In the genomic region with DNA sequence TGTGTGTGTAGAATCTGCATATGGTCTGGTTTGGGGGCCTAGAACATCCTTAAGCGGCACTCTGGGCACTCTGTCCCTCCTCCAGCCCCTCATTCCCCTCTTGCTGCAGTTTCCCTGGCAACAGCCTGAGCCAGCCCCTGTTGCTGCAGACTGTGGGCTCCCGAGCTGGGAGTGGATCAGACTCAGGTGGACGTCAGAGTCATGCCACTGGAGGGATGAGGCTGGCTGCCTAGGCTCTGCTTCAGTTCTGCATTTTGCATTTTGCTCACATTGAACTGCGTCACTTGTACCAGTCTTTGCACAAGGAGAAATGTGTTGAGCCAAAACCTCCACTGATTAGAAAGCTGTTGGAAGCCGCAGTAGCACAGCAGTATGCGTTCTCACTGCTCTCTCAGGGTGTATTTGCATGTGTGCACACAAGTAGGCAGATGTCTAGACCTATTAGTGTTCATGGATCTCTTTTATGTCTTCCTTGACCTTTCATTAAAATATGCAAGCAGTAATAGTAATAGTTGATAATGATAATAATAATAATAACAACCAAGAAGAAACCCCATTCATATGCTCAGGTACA, we compare ENCODE assay signal across 13 mouse cellular contexts.
DNase-seq lines count a peak whose midpoint lies in the region; TF ChIP-seq lines count a peak whose summit lies in the region.
"Had no signal": no experiment of that assay in that cellular context is flagged by ENCODE, and none has a peak within 500 bp of the region (broad histone marks: within the 10 kb centered on the region; RNA-seq: fewer than 3 reads in every experiment).

No protein-coding gene starts in this region.

- intact Hi-C loops in left cerebral cortex, postnatal 14 days (cut with DNase I) = no loop called here
- intact Hi-C loops in left cerebral cortex, postnatal 25 days (cut with DNase I) = no loop called here

- TF ChIP-seq CTCF in lung, adult 2 months (IDR thresholded peaks at IDR 0.05; ENCODE audit: insufficient read depth, low read length) = no peak

- H3K4me1 ChIP-seq in lung, adult 2 months (ENCODE audit: control insufficient read depth, insufficient read depth, low read length) = no peaks in the 10 kb centered on the region
- H3K4me1 ChIP-seq: embryonic facial prominence, embryonic 13.5 days; limb, embryonic 12.5 days had no signal

- WGBS in lung, adult 2 months = 59% methylated on average over 6 of the region's 6 CpGs

- no peak for TF ChIP-seq POLR2A in lung, adult 2 months (IDR thresholded peaks at IDR 0.05; ENCODE audit: borderline replicate concordance, extremely low read depth, low read depth, low read length)

- DNase-seq in embryo, embryonic 10 days (ENCODE audit: low spot score) = peak; percentile 28
- no peak for DNase-seq in embryo, embryonic 10.5 days (ENCODE audit: low spot score)
- DNase-seq in left cerebral cortex, postnatal 14 days (ENCODE audit: low spot score in 2 of 2) = peak; percentile 34 to 87
- DNase-seq in left cerebral cortex, adult 11 months (ENCODE audit: low spot score) = no peak
- DNase-seq in left cerebral cortex, postnatal 25 days (ENCODE audit: low spot score in 2 of 2) = peak; percentile 33
- DNase-seq in retina, postnatal 1 day = peak; percentile 30
- no peak for DNase-seq in urinary bladder, postnatal 10 days (ENCODE audit: low spot score)
- no peak for DNase-seq in lung, adult 2 months
- DNase-seq: gastrocnemius, postnatal 25 days; heart, postnatal 36 days; thymus, adult 18-20 months had no signal

- no peak overlapping the region for H3K4me3 ChIP-seq in lung, adult 2 months (replicated peaks; ENCODE audit: extremely low read depth, low read depth, low read length)
- H3K4me3 ChIP-seq: embryonic facial prominence, embryonic 13.5 days; limb, embryonic 12.5 days had no signal

Comparison
In these comparisons a context has a peak if more than half of its experiments do, and no peak if none do; other contexts are left out.
1. DNase-seq: peak in embryo, embryonic 10 days (single experiment), left cerebral cortex, postnatal 14 days (2 of 2), left cerebral cortex, postnatal 25 days (2 of 2) and retina, postnatal 1 day (single experiment); none in embryo, embryonic 10.5 days (single experiment), left cerebral cortex, adult 11 months (single experiment), urinary bladder, postnatal 10 days (single experiment) and lung, adult 2 months (single experiment).